Mouse (Mus musculus) spleen, adult 2 months (tissue): ENCODE results near the gene Cnnm3.

Experiments
- CTCF ChIP-seq: fragments of 200-500 bp; IDR thresholded peaks from 2 replicates; pipeline ENCODE4 v1.5.1; 2011; ENCODE audit warnings: mild to moderate bottlenecking, inconsistent platforms; ENCODE audit not compliant: insufficient read depth, insufficient read length, insufficient replicate concordance; ENCODE audit errors: extremely low read depth
- POLR2A ChIP-seq: fragments of 200-500 bp; IDR thresholded peaks from 2 replicates; pipeline ENCODE4 v1.6.1; 2011; ENCODE audit warnings: low read depth, low read length, inconsistent platforms

DNA sequence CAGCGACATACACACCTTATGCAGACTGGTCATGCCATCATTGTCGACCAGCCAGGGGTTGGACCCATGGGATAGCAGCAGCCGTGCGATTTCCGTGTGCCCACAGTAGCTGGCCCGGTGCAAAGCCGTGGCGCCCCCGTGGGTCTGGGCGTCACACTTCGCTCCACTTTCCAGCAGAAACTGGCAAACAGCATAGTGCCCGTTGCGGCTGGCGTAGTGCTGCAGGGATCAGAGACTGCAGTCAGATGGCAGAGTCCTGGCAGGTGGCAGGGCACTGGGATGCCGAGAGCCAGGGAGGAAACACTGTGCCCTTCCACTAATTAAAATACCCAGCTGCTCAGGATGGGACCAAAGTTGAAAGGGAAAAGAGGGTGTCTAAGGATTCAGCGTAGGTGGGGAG, 30.2 kb downstream of the Cnnm3 start:
- no peak for TF ChIP-seq CTCF
- no peak for TF ChIP-seq POLR2A
